In the genomic region with DNA sequence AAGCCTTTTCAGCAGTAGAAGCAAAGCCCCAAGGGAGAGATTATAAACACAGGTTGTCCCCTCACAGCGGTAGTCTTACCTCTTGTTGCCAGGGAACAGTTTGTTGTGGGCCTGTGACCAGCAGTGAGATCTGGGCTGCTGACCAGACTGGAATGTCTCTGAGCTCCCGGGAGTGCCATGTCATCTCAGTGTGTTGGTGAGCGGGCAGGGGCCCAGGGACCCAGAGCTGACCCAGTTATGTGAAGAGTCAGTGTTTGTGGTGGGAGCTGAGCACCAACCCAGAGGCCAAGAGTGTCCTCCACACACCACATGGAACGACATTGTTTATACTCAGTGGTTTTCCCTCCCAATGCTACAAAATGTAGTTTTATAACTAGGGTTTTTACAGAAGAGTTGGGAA, we compare ENCODE assay signal across 22 mouse cellular contexts.
DNase-seq lines count a peak whose midpoint lies in the region; ATAC-seq lines count a peak whose summit lies in the region.
"Had no signal": no experiment of that assay in that cellular context is flagged by ENCODE, and none has a peak within 500 bp of the region (broad histone marks: within the 10 kb centered on the region; RNA-seq: fewer than 3 reads in every experiment).

No protein-coding gene starts in this region.

- WGBS in limb, embryonic 15.5 days, result 37% methylated on average over 4 of the region's 4 CpGs
- 42% methylated on average over 4 of the region's 4 CpGs for WGBS in limb, embryonic 10.5 days

- H3K4me2 ChIP-seq in limb, embryonic 15.5 days, result no peak overlapping the region
- H3K4me2 ChIP-seq: embryonic facial prominence, embryonic 13.5 days; heart, embryonic 13.5 days; hindbrain, embryonic 12.5 days; liver, embryonic 13.5 days; lung, embryonic 14.5 days had no signal

- peaks cover 22% of the 10 kb centered on the region for H3K4me1 ChIP-seq in limb, embryonic 15.5 days
- H3K4me1 ChIP-seq in limb, embryonic 10.5 days, result peaks cover 36% of the 10 kb centered on the region
- H3K4me1 ChIP-seq: liver, embryonic 13.5 days; midbrain, embryonic 10.5 days had no signal

- ATAC-seq in limb, embryonic 15.5 days (ENCODE audit: insufficient number of reproducible peaks, low FRiP score, low TSS enrichment, low read depth), result no peak
- ATAC-seq: forebrain, embryonic 16.5 days; inflammation-experienced regulatory T-cells, adult 6 months had no signal

- H3K4me3 ChIP-seq in limb, embryonic 15.5 days, result no peak overlapping the region
- no peak overlapping the region for H3K4me3 ChIP-seq in limb, embryonic 10.5 days
- H3K4me3 ChIP-seq: embryonic facial prominence, embryonic 13.5 days; heart, embryonic 13.5 days; hindbrain, embryonic 12.5 days; liver, embryonic 13.5 days; midbrain, embryonic 10.5 days had no signal

- H3K36me3 ChIP-seq in limb, embryonic 15.5 days, result no peaks in the 10 kb centered on the region
- H3K36me3 ChIP-seq in limb, embryonic 10.5 days, result no peaks in the 10 kb centered on the region
- H3K36me3 ChIP-seq: embryonic facial prominence, embryonic 13.5 days; heart, embryonic 13.5 days; hindbrain, embryonic 12.5 days; liver, embryonic 13.5 days; midbrain, embryonic 10.5 days had no signal

- DNase-seq in heart, adult 11 months, result peak; percentile 96
- DNase-seq in heart, postnatal 4 days, result no peak
- DNase-seq in limb, embryonic 10.5 days (ENCODE audit: low spot score), result no peak
- DNase-seq in Muller cell, postnatal 12 days (ENCODE audit: inconsistent ontology term), result peak; percentile 93
- peak; percentile 28 for DNase-seq in gastrocnemius, postnatal 10 days
- no peak for DNase-seq in urinary bladder, postnatal 36 days (ENCODE audit: low spot score in 2 of 2)
- no peak for DNase-seq in spleen, postnatal 4 days (ENCODE audit: low spot score in 2 of 2)
- DNase-seq: adrenal gland, adult 8-10 months; kidney, adult 8-10 months; kidney, postnatal 36 days; layer of hippocampus, adult 9-11 months; liver, embryonic 13.5 days; lung, embryonic 14.5 days; right cerebral cortex, postnatal 25 days had no signal

- no peak overlapping the region for H3K9ac ChIP-seq in limb, embryonic 15.5 days
- H3K9ac ChIP-seq: heart, embryonic 13.5 days; hindbrain, embryonic 12.5 days; liver, embryonic 13.5 days; lung, embryonic 14.5 days had no signal

- H3K27me3 ChIP-seq in limb, embryonic 15.5 days, result no peaks in the 10 kb centered on the region
- H3K27me3 ChIP-seq in limb, embryonic 10.5 days (ENCODE audit: low read depth, poor library complexity, severe bottlenecking), result no peaks in the 10 kb centered on the region; the same call in 1 of the 2 replicates
- H3K27me3 ChIP-seq: embryonic facial prominence, embryonic 13.5 days; heart, embryonic 13.5 days; hindbrain, embryonic 12.5 days; liver, embryonic 13.5 days had no signal

- H3K9me3 ChIP-seq in limb, embryonic 15.5 days, result no peaks in the 10 kb centered on the region
- no peaks in the 10 kb centered on the region for H3K9me3 ChIP-seq in limb, embryonic 10.5 days (replicated peaks)
- H3K9me3 ChIP-seq: embryonic facial prominence, embryonic 13.5 days; heart, embryonic 13.5 days; liver, embryonic 13.5 days; midbrain, embryonic 10.5 days had no signal

- H3K27ac ChIP-seq in limb, embryonic 15.5 days, result 0 out of 2 replicates have a peak overlapping the region, but pooled peaks have one; percentile 27
- H3K27ac ChIP-seq in limb, embryonic 10.5 days, result no peak overlapping the region
- H3K27ac ChIP-seq: embryonic facial prominence, embryonic 13.5 days; heart, embryonic 13.5 days; hindbrain, embryonic 12.5 days; liver, embryonic 13.5 days; macrophage; midbrain, embryonic 10.5 days had no signal

Comparison
In these comparisons a context has a peak if more than half of its experiments do, and no peak if none do; other contexts are left out.
1. DNase-seq: peak in heart, adult 11 months (single experiment), Muller cell, postnatal 12 days (single experiment) and gastrocnemius, postnatal 10 days (single experiment); none in heart, postnatal 4 days (single experiment), limb, embryonic 10.5 days (single experiment), urinary bladder, postnatal 36 days (0 of 2) and spleen, postnatal 4 days (0 of 2).